Mouse (Mus musculus): ENCODE data around the gene Map3k19. TPM values are rescaled to one million over a fixed set of nuclear protein-coding genes. Genes with fewer than 3 reads are reported as not detected.

The Map3k19 gene
- total and polyA plus RNA-seq, 3 experiments, result 0.04 TPM; not detected in 2

DNA sequence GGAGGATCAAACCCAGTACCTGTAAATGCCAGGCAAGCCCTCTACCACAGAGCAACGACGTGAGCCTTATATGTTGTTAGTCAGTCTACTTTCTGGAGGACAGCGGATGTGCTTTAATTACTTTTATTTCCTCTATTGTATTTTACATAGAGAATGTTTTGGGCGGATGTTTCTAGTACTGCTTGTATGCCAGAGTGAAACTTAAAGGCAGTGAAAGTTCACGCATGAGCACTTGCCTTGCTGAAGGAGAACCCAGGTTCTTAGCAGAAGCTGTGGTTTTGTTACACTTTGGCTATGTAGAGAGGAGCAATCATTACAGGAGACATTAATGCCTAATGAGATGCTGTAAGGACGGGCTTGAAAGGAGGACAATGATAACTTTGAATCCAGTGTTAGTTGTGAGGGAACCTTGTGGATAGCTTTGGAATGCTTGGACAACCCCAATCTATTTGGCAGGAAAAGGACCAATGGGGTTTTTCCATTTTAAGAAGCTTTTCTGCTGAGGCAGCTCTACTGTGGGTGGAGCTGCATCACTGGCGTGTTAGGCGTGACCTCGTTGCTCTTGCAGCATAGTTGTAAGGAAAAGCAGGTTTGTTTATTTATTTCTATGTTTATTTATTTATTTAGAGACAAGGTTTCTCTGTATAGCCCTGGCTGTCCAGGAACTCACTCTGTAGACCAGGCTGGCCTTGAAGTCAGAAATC, 4.3 kb upstream of the Map3k19 start:
- dilution Hi-C loops (cut with MboI; ENCODE audit: extremely low pct_ligation_motif_present, extremely low pct_unique_long_range_greater_than_20kb, low sequenced_read_pairs), result no loop called here
- Histone ChIP-seq H3K27me3 (replicated peaks) (no peaks in the 10 kb centered on the region), H3K36me3 (replicated peaks in 1 of 2; ENCODE audit: control insufficient read depth in 1 of 2, insufficient read depth in 1 of 2, low read length in 1 of 2) (no peaks in the 10 kb centered on the region), H3K4me1 (ENCODE audit: control insufficient read depth in 1 of 2, insufficient read depth in 2 of 2) (peaks cover 8 to 21% of the 10 kb centered on the region in 2 experiments; a peak in 3 of 4 replicates), H3K4me3 (replicated peaks in 1 of 3; ENCODE audit: low read depth in 2 of 3, low read length in 2 of 3, poor library complexity in 1 of 3) (no peak overlapping the region), H3K79me2 (replicated peaks; ENCODE audit: control insufficient read depth, extremely low read depth, insufficient read depth, poor library complexity, severe bottlenecking) (no peaks in the 10 kb centered on the region), H3K4me2 (ENCODE audit: insufficient read depth, low read depth, poor library complexity, severe bottlenecking) (peak overlapping the region; percentile 88), H3K9ac (ENCODE audit: insufficient read depth, low read depth) (no peak overlapping the region), H3K27ac (ENCODE audit: insufficient read depth, low read depth) (no peak overlapping the region), H3K9me3 (replicated peaks; ENCODE audit: low read length) (no peaks in the 10 kb centered on the region)
- DNase-seq (ENCODE audit: extremely low read depth), result peak; percentile 19
- TF ChIP-seq MAFK (IDR thresholded peaks at IDR 0.05; ENCODE audit: insufficient replicate concordance, low read length) (peak; percentile 79), PAX5 (IDR thresholded peaks at IDR 0.05; ENCODE audit: low read length) (no peak)
- in situ Hi-C loops (cut with MboI; ENCODE audit: low pct_ligation_motif_present, low pct_unique_long_range_greater_than_20kb, low sequenced_read_pairs), result no loop called here

DNA sequence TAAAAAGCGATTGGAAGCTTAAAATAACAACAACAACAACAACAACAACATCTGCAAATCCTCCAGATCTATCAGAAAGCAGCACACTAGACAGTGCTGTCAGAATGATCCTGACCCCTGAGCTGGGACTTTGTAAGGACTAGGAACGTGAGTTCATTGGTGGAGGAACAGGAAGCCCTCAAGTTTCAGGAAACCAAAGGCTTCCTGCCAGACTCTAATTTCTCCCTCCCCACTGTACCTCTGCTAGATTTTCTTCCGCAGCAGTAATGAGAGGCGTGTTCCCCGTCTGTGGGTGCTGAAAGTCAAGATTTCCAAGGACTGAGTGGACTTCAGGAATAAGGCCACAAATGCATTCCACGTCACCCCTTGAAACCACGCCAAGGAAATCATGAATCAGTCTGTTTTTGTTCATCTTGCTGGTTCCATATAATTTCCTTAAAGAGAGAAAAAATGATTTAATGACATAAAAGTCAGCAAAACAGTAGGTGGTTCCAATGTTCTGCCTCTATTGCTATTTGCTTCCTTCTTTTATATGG, 4.7 kb downstream of the Map3k19 start:
- in situ Hi-C loops (cut with MboI; ENCODE audit: low pct_ligation_motif_present, low pct_unique_long_range_greater_than_20kb, low sequenced_read_pairs), result no loop called here
- H3K79me2 ChIP-seq (replicated peaks; ENCODE audit: control insufficient read depth, extremely low read depth, insufficient read depth, poor library complexity, severe bottlenecking), result no peaks in the 10 kb centered on the region
- H3K4me2 ChIP-seq (ENCODE audit: insufficient read depth, low read depth, poor library complexity, severe bottlenecking), result no peak overlapping the region
- no peaks in the 10 kb centered on the region for H3K4me1 ChIP-seq (ENCODE audit: control insufficient read depth in 1 of 2, insufficient read depth in 2 of 2)
- H3K4me3 ChIP-seq (replicated peaks in 1 of 3; ENCODE audit: low read depth in 2 of 3, low read length in 2 of 3, poor library complexity in 1 of 3), result no peak overlapping the region
- H3K27me3 ChIP-seq (replicated peaks), result no peaks in the 10 kb centered on the region
- H3K27ac ChIP-seq (ENCODE audit: insufficient read depth, low read depth), result no peak overlapping the region
- H3K9me3 ChIP-seq (replicated peaks; ENCODE audit: low read length), result peaks cover 9% of the 10 kb centered on the region
- no peaks in the 10 kb centered on the region for H3K36me3 ChIP-seq (replicated peaks in 1 of 2; ENCODE audit: control insufficient read depth in 1 of 2, insufficient read depth in 1 of 2, low read length in 1 of 2)
- dilution Hi-C loops (cut with MboI; ENCODE audit: extremely low pct_ligation_motif_present, extremely low pct_unique_long_range_greater_than_20kb, low sequenced_read_pairs), result no loop called here
- TF ChIP-seq IRF4 (IDR thresholded peaks at IDR 0.05; ENCODE audit: low read depth, low read length) (no peak), HCFC1 (IDR thresholded peaks at IDR 0.05; ENCODE audit: low read depth, low read length) (no peak), ZKSCAN1 (IDR thresholded peaks at IDR 0.05; ENCODE audit: borderline replicate concordance, low read depth, low read length) (no peak), USF1 (IDR thresholded peaks at IDR 0.05; ENCODE audit: low read depth, low read length) (no peak), NELFE (IDR thresholded peaks at IDR 0.05; ENCODE audit: low read depth, low read length) (no peak), ZC3H11A (IDR thresholded peaks at IDR 0.05; ENCODE audit: low read depth, low read length) (no peak), USF2 (conservative IDR thresholded peaks at IDR 0.05; ENCODE audit: low read depth, low read length) (no peak), ZMIZ1 (IDR thresholded peaks at IDR 0.05; ENCODE audit: low read depth, low read length) (no peak), CHD1 (IDR thresholded peaks at IDR 0.05; ENCODE audit: low read depth, low read length) (no peak), TCF12 (IDR thresholded peaks at IDR 0.05; ENCODE audit: low read depth, low read length) (no peak)
- no peak for DNase-seq (ENCODE audit: extremely low read depth)
- no peak overlapping the region for H3K9ac ChIP-seq (ENCODE audit: insufficient read depth, low read depth)

GRCm38 (mm10) chr1:127845472-127845871, 9.4 kb downstream of the Map3k19 start:
- no peaks in the 10 kb centered on the region for H3K36me3 ChIP-seq (replicated peaks in 1 of 2; ENCODE audit: control insufficient read depth in 1 of 2, insufficient read depth in 1 of 2, low read length in 1 of 2)
- TF ChIP-seq EP300 (IDR thresholded peaks at IDR 0.05; ENCODE audit: low read length) (no peak), ZKSCAN1 (IDR thresholded peaks at IDR 0.05; ENCODE audit: borderline replicate concordance, low read depth, low read length) (no peak), HCFC1 (IDR thresholded peaks at IDR 0.05; ENCODE audit: low read depth, low read length) (no peak), USF2 (conservative IDR thresholded peaks at IDR 0.05; ENCODE audit: low read depth, low read length) (no peak), TBP (conservative IDR thresholded peaks at IDR 0.05; ENCODE audit: low read depth, low read length) (no peak), JUN (IDR thresholded peaks at IDR 0.05; ENCODE audit: insufficient read depth, low read depth, low read length) (no peak), CTCF (conservative IDR thresholded peaks at IDR 0.05 in 1 of 2, IDR thresholded peaks at IDR 0.05 in 1 of 2; ENCODE audit: low read depth in 2 of 2, low read length in 2 of 2) (no peak), TCF12 (IDR thresholded peaks at IDR 0.05; ENCODE audit: low read depth, low read length) (no peak)
- dilution Hi-C loops (cut with MboI; ENCODE audit: extremely low pct_ligation_motif_present, extremely low pct_unique_long_range_greater_than_20kb, low sequenced_read_pairs), result no loop called here
- H3K9me3 ChIP-seq (replicated peaks; ENCODE audit: low read length), result no peaks in the 10 kb centered on the region
- no peaks in the 10 kb centered on the region for H3K79me2 ChIP-seq (replicated peaks; ENCODE audit: control insufficient read depth, extremely low read depth, insufficient read depth, poor library complexity, severe bottlenecking)
- H3K4me1 ChIP-seq (ENCODE audit: control insufficient read depth in 1 of 2, insufficient read depth in 2 of 2), result no peaks in the 10 kb centered on the region
- H3K4me2 ChIP-seq (ENCODE audit: insufficient read depth, low read depth, poor library complexity, severe bottlenecking), result no peak overlapping the region
- no peaks in the 10 kb centered on the region for H3K27me3 ChIP-seq (replicated peaks)
- in situ Hi-C loops (cut with MboI; ENCODE audit: low pct_ligation_motif_present, low pct_unique_long_range_greater_than_20kb, low sequenced_read_pairs), result no loop called here
- H3K9ac ChIP-seq (ENCODE audit: insufficient read depth, low read depth), result no peak overlapping the region
- H3K27ac ChIP-seq (ENCODE audit: insufficient read depth, low read depth), result no peak overlapping the region
- no peak overlapping the region for H3K4me3 ChIP-seq (replicated peaks in 1 of 3; ENCODE audit: low read depth in 2 of 3, low read length in 2 of 3, poor library complexity in 1 of 3)
- no peak for DNase-seq (ENCODE audit: extremely low read depth)
